Mouse (Mus musculus) kidney, adult 9 months (tissue): ENCODE measurements around the gene Prkn.

Experiments used
- DNase-seq: peaks from one replicate; pipeline ENCODE4 v3.0.0; 2022

The Prkn gene

GRCm38 (mm10) chr17:11414288-11414687, 574.1 kb downstream of the Prkn start:
- no peak for DNase-seq

DNA sequence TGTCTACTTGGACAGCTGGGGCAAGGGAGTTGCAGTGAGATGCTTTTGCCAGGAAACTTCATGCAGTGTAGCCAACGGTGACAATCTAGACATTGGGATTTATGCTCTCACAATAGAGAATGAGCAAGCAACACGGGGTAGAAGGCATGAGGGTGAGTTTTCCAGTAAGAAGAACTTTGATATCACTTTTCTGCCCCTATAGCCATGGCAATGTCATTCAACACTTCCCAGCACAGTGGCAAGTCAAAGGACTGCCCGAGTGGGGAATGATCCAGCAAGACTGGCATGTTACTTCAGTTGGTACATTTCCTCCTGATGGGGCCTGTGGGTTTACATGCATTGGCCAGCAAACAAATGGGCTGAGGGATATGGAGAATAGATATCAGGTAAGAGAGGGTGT, 577.0 kb downstream of the Prkn start:
- DNase-seq, result no peak

- DNase-seq, result no peak
These were observed 579.3 kb downstream of the Prkn start for GRCm38 (mm10) chr17:11419484-11419883.

GRCm38 (mm10) chr17:11420839-11421238, 580.7 kb downstream of the Prkn start:
- DNase-seq, result no peak

- DNase-seq, result no peak
These were observed 581.2 kb downstream of the Prkn start for GRCm38 (mm10) chr17:11421264-11421940.

GRCm38 (mm10) chr17:11431323-11431722, 591.1 kb downstream of the Prkn start:
- no peak for DNase-seq

DNA sequence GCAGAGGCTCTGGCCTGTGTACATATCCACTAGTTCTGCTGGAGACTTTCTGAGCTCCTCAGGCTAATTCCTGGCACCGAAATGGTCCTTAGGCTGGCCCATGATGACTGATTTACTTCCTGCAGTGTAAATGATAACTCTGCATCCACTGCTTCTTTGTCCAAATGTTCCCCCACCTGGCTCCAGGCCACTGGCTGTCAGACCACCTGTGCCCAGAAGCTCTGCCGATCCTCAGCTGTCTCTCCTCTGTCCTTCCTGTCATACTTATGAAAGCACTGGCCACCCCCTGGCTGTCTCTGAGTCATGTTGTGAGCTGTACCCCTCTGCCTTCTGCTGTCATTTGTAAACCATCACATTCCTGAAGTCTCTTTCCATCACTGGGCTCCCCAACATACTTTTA, 592.4 kb downstream of the Prkn start:
- no peak for DNase-seq

DNA sequence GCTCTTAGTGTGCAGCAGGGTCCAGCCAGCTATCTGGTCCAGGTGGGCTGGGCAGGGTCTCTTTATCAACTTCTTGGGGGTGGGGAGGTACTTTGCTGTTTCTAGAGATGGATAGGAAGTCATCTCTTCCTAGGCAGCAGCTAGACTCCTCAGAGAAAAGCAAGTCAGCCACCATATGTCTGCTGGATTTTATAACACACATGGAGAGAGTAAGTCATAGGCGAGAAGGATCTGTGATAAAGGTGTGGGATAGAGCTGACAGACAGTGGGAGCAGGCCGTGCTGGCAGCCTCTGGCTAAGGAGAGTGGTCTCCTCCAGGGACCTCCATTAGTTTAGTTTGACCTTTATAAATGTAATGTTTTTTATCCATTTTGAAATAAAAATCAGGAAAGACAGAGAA, 622.5 kb downstream of the Prkn start:
- no peak for DNase-seq

DNA sequence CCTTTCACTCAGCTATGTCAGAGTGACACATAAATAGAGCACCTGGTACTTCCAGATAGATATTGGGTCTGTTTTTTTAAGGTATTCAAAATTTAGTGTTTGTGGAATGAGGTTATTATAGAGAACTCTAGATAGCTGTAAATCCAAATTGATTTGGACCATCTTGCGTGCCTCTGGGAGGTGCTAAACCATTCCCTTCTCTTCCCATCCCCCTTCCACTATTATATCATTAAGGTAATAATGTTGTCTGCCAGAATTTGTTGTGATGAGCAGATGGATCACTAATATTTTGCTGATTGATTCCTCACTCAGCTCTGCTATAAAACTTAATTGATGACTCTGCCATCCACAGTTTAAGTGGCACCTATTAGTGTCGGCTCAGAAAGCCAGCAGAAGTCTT, 625.9 kb downstream of the Prkn start:
- DNase-seq, result no peak

- DNase-seq, result no peak
These were observed 628.4 kb downstream of the Prkn start for GRCm38 (mm10) chr17:11468624-11469023.

GRCm38 (mm10) chr17:11483032-11483431, 642.8 kb downstream of the Prkn start:
- no peak for DNase-seq

DNA sequence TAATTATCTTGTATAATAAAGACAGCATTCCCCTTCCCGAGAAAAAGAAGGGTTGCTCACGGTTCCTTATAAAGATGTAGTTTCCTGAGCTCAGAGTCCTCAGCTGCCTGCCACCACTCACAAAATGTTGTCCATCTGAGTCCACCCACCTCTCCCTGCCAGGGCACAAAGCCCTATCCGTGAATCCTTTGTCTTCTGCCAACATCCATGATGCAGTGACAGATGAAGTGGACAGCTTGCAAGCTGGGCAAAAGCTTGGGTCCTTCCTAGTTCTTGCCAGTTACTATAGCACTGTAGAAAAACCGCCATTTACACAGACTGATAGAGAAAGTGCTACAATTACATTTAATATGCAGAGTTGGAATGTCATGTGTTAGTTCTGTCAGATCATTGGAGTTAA, 649.9 kb downstream of the Prkn start:
- DNase-seq, result no peak

GRCm38 (mm10) chr17:11502556-11502955, 662.4 kb downstream of the Prkn start:
- DNase-seq, result no peak

- DNase-seq, result no peak
These were observed 664.3 kb downstream of the Prkn start for GRCm38 (mm10) chr17:11504496-11504895.

- DNase-seq, result no peak
These were observed 666.9 kb downstream of the Prkn start for GRCm38 (mm10) chr17:11507082-11507481.

DNA sequence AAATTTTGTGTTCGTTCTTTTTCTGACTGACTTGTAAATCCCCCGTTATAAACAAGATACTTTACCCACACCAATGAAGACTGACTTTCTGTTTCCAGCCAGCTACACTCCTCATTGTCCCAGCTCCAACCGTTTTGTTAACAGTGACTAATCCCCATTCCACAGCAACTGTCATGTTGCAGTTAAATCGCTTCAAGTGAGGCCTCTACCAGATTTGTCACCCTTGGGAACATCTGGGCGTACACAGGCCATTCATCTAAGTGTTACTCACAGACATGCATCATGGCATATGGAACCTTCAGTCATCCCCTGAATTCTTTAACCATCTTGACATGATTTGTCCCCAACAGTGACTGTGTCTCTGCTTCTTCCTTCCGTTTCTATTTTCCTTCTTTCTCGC, 669.9 kb downstream of the Prkn start:
- no peak for DNase-seq

GRCm38 (mm10) chr17:11514032-11514761, 674.0 kb downstream of the Prkn start:
- DNase-seq, result no peak

DNA sequence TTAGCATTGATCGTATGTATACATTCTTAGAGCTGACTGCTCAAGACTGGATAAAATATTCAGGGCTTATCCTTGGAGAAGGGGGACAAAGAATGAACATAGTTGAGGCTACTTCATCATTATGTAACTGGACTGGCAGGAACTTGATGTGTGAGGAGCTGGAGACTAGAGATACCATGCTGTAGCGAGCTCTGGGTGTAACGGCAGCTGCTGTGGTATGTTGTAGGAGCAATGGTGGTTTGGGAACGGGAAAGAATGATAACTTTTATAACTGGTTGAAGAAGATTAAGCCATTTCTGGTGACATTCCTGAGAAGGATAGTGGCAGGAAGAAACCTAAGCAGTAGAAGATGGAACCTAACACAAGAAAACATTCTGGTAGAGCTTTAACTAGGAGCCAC, 675.4 kb downstream of the Prkn start:
- no peak for DNase-seq

GRCm38 (mm10) chr17:11516165-11516564, 676.0 kb downstream of the Prkn start:
- DNase-seq, result no peak

- no peak for DNase-seq
These were observed 691.9 kb downstream of the Prkn start for GRCm38 (mm10) chr17:11532066-11532465.

DNA sequence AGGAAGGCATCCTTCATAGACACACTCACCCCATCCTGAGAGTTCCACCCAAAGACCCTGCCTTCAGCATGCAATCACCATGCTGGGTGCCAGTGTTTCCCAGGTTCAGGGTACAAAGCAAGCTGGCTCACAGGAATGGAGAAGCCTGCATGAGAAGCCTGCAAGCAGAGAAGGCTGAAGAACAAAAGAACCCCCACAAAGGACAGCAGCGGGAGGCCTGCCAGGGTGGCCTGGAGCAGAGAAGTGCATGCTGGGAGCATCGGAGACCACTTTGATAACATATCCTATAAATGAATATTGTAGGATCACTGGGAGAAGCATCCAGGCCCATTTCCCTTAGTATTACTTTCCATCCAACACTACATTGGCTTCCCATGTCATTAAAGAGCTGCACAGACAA, 692.6 kb downstream of the Prkn start:
- no peak for DNase-seq

- DNase-seq, result no peak
These were observed 693.7 kb downstream of the Prkn start for GRCm38 (mm10) chr17:11533835-11534234.

GRCm38 (mm10) chr17:11538826-11539225, 698.6 kb downstream of the Prkn start:
- no peak for DNase-seq

GRCm38 (mm10) chr17:11541928-11542623, 701.9 kb downstream of the Prkn start:
- DNase-seq, result no peak
